Mouse (Mus musculus) testis, adult 10 weeks (tissue): ENCODE measurements around the gene Cdc42bpg. TPM values are rescaled to one million over a fixed set of nuclear protein-coding genes. Genes with fewer than 3 reads are reported as not detected.

Source experiments
- polyA plus RNA-seq: library from polyadenylated mRNA; stranded (reverse); fragments of 350-450 nt; fragmentation: Illumina TruSeq; extraction: RNeasy Lipid Tissue Mini Kit (QIAGEN cat#74804); gene quantifications from one replicate; pipeline ENCODE4 v1.2.3, GENCODE M21; 2014; ENCODE audit warnings: low read depth, low replicate concordance

Cdc42bpg gene
- polyA plus RNA-seq: 0.49 TPM

DNA sequence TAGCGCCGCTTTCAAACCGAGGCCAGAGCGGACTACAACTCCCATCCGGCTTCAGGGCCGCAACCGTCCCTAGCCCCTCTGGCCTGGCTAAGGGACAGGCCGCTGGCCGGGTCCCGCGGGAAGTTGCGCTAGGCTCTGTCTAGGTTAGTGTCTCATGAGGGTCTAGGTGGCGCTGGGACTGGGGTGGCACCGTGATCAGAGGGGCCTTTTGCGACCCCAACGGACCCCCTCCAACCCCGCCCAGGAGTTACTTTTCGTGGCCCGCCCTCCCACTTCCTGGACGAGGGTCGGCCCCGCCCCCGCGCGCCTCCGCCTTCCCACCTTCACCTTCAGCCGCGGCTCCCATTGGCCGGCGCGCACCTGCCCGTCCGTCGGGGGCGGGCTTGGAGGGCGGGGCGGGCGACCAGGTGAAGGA lies at the start of gene Cdc42bpg:
Gene Cdc42bpg, plus strand, starts transcription at position 320 of the 415 bp plus-strand sequence.

GRCm38 (mm10) chr19:6276426-6277421 lies 29.5 kb upstream of the Cdc42bpg start, which contains the start of gene Ehd1:
Gene Ehd1 (plus strand): TSS chr19:6276725.

GRCm38 (mm10) chr19:6334673-6335457 lies 28.6 kb downstream of the Cdc42bpg start, which contains the start of gene Men1:
Gene Men1 (plus strand): TSS chr19:6334979.

GRCm38 (mm10) chr19:6340524-6341452 lies 34.5 kb downstream of the Cdc42bpg start, which contains the start of gene Map4k2:
Gene Map4k2 (plus strand): TSS chr19:6341135.

GRCm38 (mm10) chr19:6363411-6364240 lies 57.4 kb downstream of the Cdc42bpg start, which contains the start of gene Sf1:
Gene Sf1 (plus strand): TSS chr19:6363690.

Other genes starting within 250 kb of the Cdc42bpg start
- 9.4 TPM for gene Mrpl49, start 248.7 kb upstream of the Cdc42bpg start, polyA plus RNA-seq
- 25.7 TPM for gene Fau, start 248.6 kb upstream of the Cdc42bpg start, polyA plus RNA-seq
- 0.66 TPM for gene Znhit2, start 245.3 kb upstream of the Cdc42bpg start, polyA plus RNA-seq
- 1.6 TPM for gene Tm7sf2, start 238.1 kb upstream of the Cdc42bpg start, polyA plus RNA-seq
- 8.3 TPM for gene Vps51, start 229.2 kb upstream of the Cdc42bpg start, polyA plus RNA-seq
- 14.1 TPM for gene Tmem262, start 226.4 kb upstream of the Cdc42bpg start, polyA plus RNA-seq
- not detected for gene Gm28374, start 224.2 kb upstream of the Cdc42bpg start, polyA plus RNA-seq
- gene Zfpl1, start 221.5 kb upstream of the Cdc42bpg start, polyA plus RNA-seq: 1.3 TPM
- 10.9 TPM for gene Cdca5, start 221.5 kb upstream of the Cdc42bpg start, polyA plus RNA-seq
- gene AC131692.1, start 212.0 kb upstream of the Cdc42bpg start, polyA plus RNA-seq: 56.3 TPM
- 0.13 TPM for gene Naaladl1, start 200.7 kb upstream of the Cdc42bpg start, polyA plus RNA-seq
- 1.2 TPM for gene Sac3d1, start 187.8 kb upstream of the Cdc42bpg start, polyA plus RNA-seq
- 2.1 TPM for gene Snx15, start 178.2 kb upstream of the Cdc42bpg start, polyA plus RNA-seq
- gene Batf2, start 165.5 kb upstream of the Cdc42bpg start, polyA plus RNA-seq: not detected
- 2.2 TPM for gene Arl2, start 164.9 kb upstream of the Cdc42bpg start, polyA plus RNA-seq
- gene Majin, start 122.1 kb upstream of the Cdc42bpg start, polyA plus RNA-seq: 7.0 TPM
- not detected for gene Gpha2, start 80.1 kb upstream of the Cdc42bpg start, polyA plus RNA-seq
- gene Ppp2r5b, start 70.6 kb upstream of the Cdc42bpg start, polyA plus RNA-seq: 0.45 TPM
- 0.41 TPM for gene Atg2a, start 64.8 kb upstream of the Cdc42bpg start, polyA plus RNA-seq
- 43.3 TPM for gene Ehd1, start 29.7 kb upstream of the Cdc42bpg start, polyA plus RNA-seq
- gene Men1, start 28.5 kb downstream of the Cdc42bpg start, polyA plus RNA-seq: 3.6 TPM
- 1.3 TPM for gene Map4k2, start 34.7 kb downstream of the Cdc42bpg start, polyA plus RNA-seq
- 210 TPM for gene Sf1, start 57.2 kb downstream of the Cdc42bpg start, polyA plus RNA-seq
- 2.9 TPM for gene Pygm, start 77.9 kb downstream of the Cdc42bpg start, polyA plus RNA-seq
- 0.99 TPM for gene Rasgrp2, start 92.9 kb downstream of the Cdc42bpg start, polyA plus RNA-seq
- 0.08 TPM for gene Nrxn2, start 112.3 kb downstream of the Cdc42bpg start, polyA plus RNA-seq
- gene Slc22a12, start 236.6 kb downstream of the Cdc42bpg start, polyA plus RNA-seq: 0.18 TPM